Mouse (Mus musculus) spleen, adult 18-20 months (tissue): Measurements from ENCODE around the gene Gprc5b.

Source experiments
- DNase-seq, 2 experiments: peaks; one replicate each; pipeline ENCODE4 v3.0.0; 2022; ENCODE audit warnings: mixed read lengths in 2 of 2

Gprc5b gene

GRCm38 (mm10) chr7:118995007-118995406 lies at the start of gene Gprc5b:
Gene Gprc5b (minus strand): TSS chr7:118995211.
- peak; percentile 78 to 85 for DNase-seq

GRCm38 (mm10) chr7:119041502-119041901 lies 46.5 kb upstream of the Gprc5b start:
- DNase-seq = no peak

GRCm38 (mm10) chr7:119037581-119037980 lies 42.6 kb upstream of the Gprc5b start:
- no peak for DNase-seq

- no peak for DNase-seq
These were observed 39.4 kb upstream of the Gprc5b start for GRCm38 (mm10) chr7:119034243-119034961.

GRCm38 (mm10) chr7:119023394-119023921 lies 28.4 kb upstream of the Gprc5b start:
- peak in 1 of 2 experiments; percentile 25 for DNase-seq

GRCm38 (mm10) chr7:119022238-119023156 lies 27.5 kb upstream of the Gprc5b start:
- DNase-seq = peak in 1 of 2 experiments; percentile 43

GRCm38 (mm10) chr7:119019537-119019936 lies 24.5 kb upstream of the Gprc5b start:
- no peak for DNase-seq

GRCm38 (mm10) chr7:119015736-119016135 lies 20.7 kb upstream of the Gprc5b start:
- no peak for DNase-seq

GRCm38 (mm10) chr7:119010854-119011529 lies 16.0 kb upstream of the Gprc5b start:
- DNase-seq = peak in 1 of 2 experiments; percentile 53

- DNase-seq = no peak
These were observed 7.5 kb upstream of the Gprc5b start for GRCm38 (mm10) chr7:119002501-119002900.

GRCm38 (mm10) chr7:119001965-119002364 lies 7.0 kb upstream of the Gprc5b start:
- DNase-seq = no peak

GRCm38 (mm10) chr7:118999857-119000256 lies 4.8 kb upstream of the Gprc5b start:
- no peak for DNase-seq

GRCm38 (mm10) chr7:118996137-118996837 lies 1.3 kb upstream of the Gprc5b start:
- peak; percentile 50 to 76 for DNase-seq

GRCm38 (mm10) chr7:118995671-118996070 lies 660 bp upstream of the Gprc5b start:
- DNase-seq = no peak

- DNase-seq = peak; percentile 15 to 22
These were observed 674 bp downstream of the Gprc5b start for GRCm38 (mm10) chr7:118994231-118994842.

GRCm38 (mm10) chr7:118993597-118994230 lies 1.3 kb downstream of the Gprc5b start:
- DNase-seq = no peak

GRCm38 (mm10) chr7:118992623-118993405 lies 2.2 kb downstream of the Gprc5b start:
- DNase-seq = no peak

GRCm38 (mm10) chr7:118992080-118992560 lies 2.9 kb downstream of the Gprc5b start:
- DNase-seq = no peak

- DNase-seq = no peak
These were observed 3.6 kb downstream of the Gprc5b start for GRCm38 (mm10) chr7:118991341-118991884.

GRCm38 (mm10) chr7:118990282-118990681 lies 4.7 kb downstream of the Gprc5b start:
- DNase-seq = no peak
